Mouse (Mus musculus): ENCODE data around the gene Armh3.

- TF ChIP-seq CTCF (IDR thresholded peaks at IDR 0.05; ENCODE audit: borderline replicate concordance, control insufficient read depth, extremely low read depth, insufficient read depth, low read length, poor library complexity) = no peak
- no peak for TF ChIP-seq POLR2A (IDR thresholded peaks at IDR 0.05; ENCODE audit: control insufficient read depth, extremely low read depth, insufficient read depth, low read length, poor library complexity)
Observed at GRCm38 (mm10) chr19:45984379-45984778, 13.9 kb downstream of the Armh3 start.

All from thymus, adult 2 months (tissue).